Mouse (Mus musculus): ENCODE measurements around the gene Cacna1s.

The Cacna1s gene

GRCm38 (mm10) chr1:136138191-136138830, 85.8 kb downstream of the Cacna1s start:
- no peak for DNase-seq (ENCODE audit: low spot score)

GRCm38 (mm10) chr1:136139990-136140640, 87.6 kb downstream of the Cacna1s start:
- peak; percentile 91 for DNase-seq (ENCODE audit: low spot score)

GRCm38 (mm10) chr1:136141176-136141950, 88.8 kb downstream of the Cacna1s start:
- no peak for DNase-seq (ENCODE audit: low spot score)

GRCm38 (mm10) chr1:136142336-136142735, 89.8 kb downstream of the Cacna1s start:
- DNase-seq (ENCODE audit: low spot score), result no peak

GRCm38 (mm10) chr1:136143514-136143913, 91.0 kb downstream of the Cacna1s start:
- DNase-seq (ENCODE audit: low spot score), result no peak

GRCm38 (mm10) chr1:136149702-136150101, 97.2 kb downstream of the Cacna1s start:
- no peak for DNase-seq (ENCODE audit: low spot score)

- DNase-seq (ENCODE audit: low spot score), result no peak
Observed at GRCm38 (mm10) chr1:136151371-136151770, 98.8 kb downstream of the Cacna1s start.

GRCm38 (mm10) chr1:136156304-136156703, 103.8 kb downstream of the Cacna1s start:
- DNase-seq (ENCODE audit: low spot score), result no peak

GRCm38 (mm10) chr1:136156951-136157350, 104.4 kb downstream of the Cacna1s start:
- no peak for DNase-seq (ENCODE audit: low spot score)

GRCm38 (mm10) chr1:136159830-136160229, 107.3 kb downstream of the Cacna1s start:
- DNase-seq (ENCODE audit: low spot score), result no peak

GRCm38 (mm10) chr1:136160297-136160696, 107.7 kb downstream of the Cacna1s start:
- no peak for DNase-seq (ENCODE audit: low spot score)

GRCm38 (mm10) chr1:136160930-136161329, 108.4 kb downstream of the Cacna1s start:
- DNase-seq (ENCODE audit: low spot score), result no peak

- no peak for DNase-seq (ENCODE audit: low spot score)
Observed at GRCm38 (mm10) chr1:136161333-136161921, 108.9 kb downstream of the Cacna1s start.

GRCm38 (mm10) chr1:136165436-136165835, 112.9 kb downstream of the Cacna1s start:
- DNase-seq (ENCODE audit: low spot score), result no peak

- no peak for DNase-seq (ENCODE audit: low spot score)
Observed at GRCm38 (mm10) chr1:136167657-136168056, 115.1 kb downstream of the Cacna1s start.

Measured in T-cell, adult 2 months (primary cell).